ENCODE assay signal across 8 mouse cellular contexts in the genomic region with DNA sequence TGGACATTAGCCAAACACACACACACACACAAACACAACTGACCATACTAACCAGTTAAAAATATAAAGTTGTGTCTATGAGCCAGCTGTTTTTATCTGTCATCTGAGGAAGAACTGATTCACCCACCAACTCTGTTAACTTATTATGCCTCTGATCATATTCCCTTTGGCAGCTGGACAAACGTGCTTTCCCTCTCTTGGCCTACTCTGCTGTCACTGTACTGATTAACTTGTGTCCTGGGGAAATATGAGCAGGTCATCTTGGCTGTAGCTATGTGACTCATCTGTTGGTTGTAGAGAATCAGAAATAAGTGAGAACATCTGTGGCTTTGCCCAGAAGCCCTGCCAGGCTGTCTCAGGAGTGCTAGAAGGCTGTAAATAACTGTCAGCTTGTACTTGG.
DNase-seq lines count a peak whose midpoint lies in the region; ATAC-seq and TF ChIP-seq lines count a peak whose summit lies in the region.
"Had no signal": no experiment of that assay in that cellular context is flagged by ENCODE, and none has a peak within 500 bp of the region (broad histone marks: within the 10 kb centered on the region; RNA-seq: fewer than 3 reads in every experiment).

No protein-coding gene starts in this region.

- no peak for ATAC-seq in neural tube, embryonic 15.5 days (ENCODE audit: low FRiP score)
- ATAC-seq in intestine, postnatal 0 days = no peak

- H3K4me3 ChIP-seq in neural tube, embryonic 15.5 days (replicated peaks) = no peak overlapping the region
- H3K4me3 ChIP-seq in intestine, postnatal 0 days (ENCODE audit: low read depth, low read length) = no peak overlapping the region

- peak; percentile 16 for DNase-seq in neural tube, embryonic 10.5 days (ENCODE audit: extremely low spot score, low spot score)
- peak; percentile 11 for DNase-seq in embryo, embryonic 10 days (ENCODE audit: low spot score)
- peak; percentile 1 to 2 for DNase-seq in heart, postnatal 14 days
- peak; percentile 2 for DNase-seq in ovary, postnatal 14 days (ENCODE audit: low spot score)
- DNase-seq in right cerebral cortex, postnatal 10 days (ENCODE audit: low spot score in 2 of 2) = no peak

- no peaks in the 10 kb centered on the region for H3K4me1 ChIP-seq in neural tube, embryonic 15.5 days
- no peaks in the 10 kb centered on the region for H3K4me1 ChIP-seq in intestine, postnatal 0 days (replicated peaks; ENCODE audit: control insufficient read depth, insufficient read depth, low read length)

- no peak for TF ChIP-seq CTCF in intestine, postnatal 0 days (IDR thresholded peaks at IDR 0.05; ENCODE audit: low read depth)

- H3K9me3 ChIP-seq in neural tube, embryonic 15.5 days (replicated peaks) = no peaks in the 10 kb centered on the region
- H3K9me3 ChIP-seq in intestine, postnatal 0 days (ENCODE audit: control insufficient read depth) = no peaks in the 10 kb centered on the region

- no peak overlapping the region for H3K9ac ChIP-seq in neural tube, embryonic 15.5 days (replicated peaks)
- H3K9ac ChIP-seq in intestine, postnatal 0 days (ENCODE audit: low read depth, low read length) = no peak overlapping the region
- H3K9ac ChIP-seq: liver, embryonic 14.5 days had no signal

- WGBS in neural tube, embryonic 15.5 days = 65% methylated on average over 1 of the region's 1 CpGs
- WGBS in intestine, postnatal 0 days = 45% methylated on average over 1 of the region's 1 CpGs

- H3K36me3 ChIP-seq in neural tube, embryonic 15.5 days = no peaks in the 10 kb centered on the region
- no peaks in the 10 kb centered on the region for H3K36me3 ChIP-seq in intestine, postnatal 0 days (ENCODE audit: control insufficient read depth, insufficient read depth)

- H3K27me3 ChIP-seq in neural tube, embryonic 15.5 days (replicated peaks) = no peaks in the 10 kb centered on the region
- no peaks in the 10 kb centered on the region for H3K27me3 ChIP-seq in intestine, postnatal 0 days (replicated peaks; ENCODE audit: control insufficient read depth, insufficient read depth, low read length)

- no peak overlapping the region for H3K27ac ChIP-seq in neural tube, embryonic 15.5 days (replicated peaks)
- H3K27ac ChIP-seq in intestine, postnatal 0 days (ENCODE audit: low read depth, low read length) = no peak overlapping the region
- H3K27ac ChIP-seq: liver, embryonic 14.5 days had no signal

- intact Hi-C loops in heart, postnatal 14 days (cut with DNase I) = no loop called here

- H3K4me2 ChIP-seq in neural tube, embryonic 15.5 days = no peak overlapping the region
- H3K4me2 ChIP-seq in intestine, postnatal 0 days (replicated peaks; ENCODE audit: low read depth) = no peak overlapping the region

Comparison
In these comparisons a context has a peak if more than half of its experiments do, and no peak if none do; other contexts are left out.
1. DNase-seq: peak in neural tube, embryonic 10.5 days (single experiment), embryo, embryonic 10 days (single experiment), heart, postnatal 14 days (2 of 2) and ovary, postnatal 14 days (single experiment); none in right cerebral cortex, postnatal 10 days (0 of 2).